Mouse (Mus musculus) 3T3-L1 (cell line): ENCODE results near the gene AL731706.1.

Experiments
- DNase-seq: peaks from one replicate; pipeline ENCODE4 v3.0.0-alpha.2; 2015; ENCODE audit warnings: low read depth, low spot score

The AL731706.1 gene

GRCm38 (mm10) chr2:136891068-136891950 lies at the start of gene AL731706.1, which contains the start of the genes Slx4ip and Mkks:
AL731706.1 (minus strand) TSS chr2:136891389.
Slx4ip (plus strand) TSS chr2:136891218.
Mkks (minus strand) TSS chr2:136891389.
- DNase-seq = peak; percentile 100

GRCm38 (mm10) chr2:136938249-136938648 lies 47.1 kb upstream of the AL731706.1 start:
- no peak for DNase-seq

- no peak for DNase-seq
These were observed 45.5 kb upstream of the AL731706.1 start for GRCm38 (mm10) chr2:136936391-136937288.

- DNase-seq = peak; percentile 92
These were observed 29.8 kb upstream of the AL731706.1 start for GRCm38 (mm10) chr2:136921003-136921408.

- peak; percentile 35 for DNase-seq
These were observed 29.2 kb upstream of the AL731706.1 start for GRCm38 (mm10) chr2:136920257-136920993.

- DNase-seq = no peak
These were observed 28.2 kb upstream of the AL731706.1 start for GRCm38 (mm10) chr2:136919433-136919832.

GRCm38 (mm10) chr2:136914334-136914902 lies 23.2 kb upstream of the AL731706.1 start:
- peak; percentile 57 for DNase-seq

- no peak for DNase-seq
These were observed 21.8 kb upstream of the AL731706.1 start for GRCm38 (mm10) chr2:136913021-136913420.

GRCm38 (mm10) chr2:136911958-136912411 lies 20.8 kb upstream of the AL731706.1 start:
- no peak for DNase-seq

- no peak for DNase-seq
These were observed 18.1 kb upstream of the AL731706.1 start for GRCm38 (mm10) chr2:136909298-136909697.

GRCm38 (mm10) chr2:136908596-136908995 lies 17.4 kb upstream of the AL731706.1 start:
- DNase-seq = no peak

- peak; percentile 47 for DNase-seq
These were observed 4.9 kb upstream of the AL731706.1 start for GRCm38 (mm10) chr2:136896131-136896530.

GRCm38 (mm10) chr2:136894494-136894893 lies 3.3 kb upstream of the AL731706.1 start:
- DNase-seq = no peak

GRCm38 (mm10) chr2:136891951-136892371 lies 772 bp upstream of the AL731706.1 start:
- DNase-seq = peak; percentile 99

GRCm38 (mm10) chr2:136890716-136891067 lies 497 bp downstream of the AL731706.1 start:
- DNase-seq = peak; percentile 83

GRCm38 (mm10) chr2:136886846-136887245 lies 4.3 kb downstream of the AL731706.1 start:
- DNase-seq = peak; percentile 72

- no peak for DNase-seq
These were observed 5.6 kb downstream of the AL731706.1 start, which contains the start of gene AL731706.2 for GRCm38 (mm10) chr2:136885579-136885978. AL731706.2 (minus strand) TSS chr2:136885679.

- DNase-seq = no peak
These were observed 36.4 kb downstream of the AL731706.1 start for GRCm38 (mm10) chr2:136854543-136855388.

- no peak for DNase-seq
These were observed 40.8 kb downstream of the AL731706.1 start for GRCm38 (mm10) chr2:136850366-136850765.

- DNase-seq = no peak
These were observed 53.2 kb downstream of the AL731706.1 start for GRCm38 (mm10) chr2:136837994-136838393.
